Mouse (Mus musculus): Measurements from ENCODE around the gene Nfam1. TPM values are rescaled to one million over a fixed set of nuclear protein-coding genes. Genes with fewer than 3 reads are reported as not detected.

Nfam1 gene
- total and polyA plus RNA-seq, 3 experiments = 0.04 to 0.81 (median 0.20) TPM

- Histone ChIP-seq H3K36me3 (replicated peaks in 1 of 2; ENCODE audit: control insufficient read depth in 1 of 2, insufficient read depth in 1 of 2, low read length in 1 of 2) (no peaks in the 10 kb centered on the region), H3K79me2 (replicated peaks; ENCODE audit: control insufficient read depth, extremely low read depth, insufficient read depth, poor library complexity, severe bottlenecking) (no peaks in the 10 kb centered on the region), H3K9me3 (replicated peaks; ENCODE audit: low read length) (no peaks in the 10 kb centered on the region), H3K27ac (ENCODE audit: insufficient read depth, low read depth) (no peak overlapping the region), H3K4me3 (replicated peaks in 1 of 3; ENCODE audit: low read depth in 2 of 3, low read length in 2 of 3, poor library complexity in 1 of 3) (no peak overlapping the region), H3K9ac (ENCODE audit: insufficient read depth, low read depth) (no peak overlapping the region), H3K4me1 (ENCODE audit: control insufficient read depth in 1 of 2, insufficient read depth in 2 of 2) (peaks cover 0 to 64% of the 10 kb centered on the region in 2 experiments; a peak in 2 of 4 replicates), H3K27me3 (replicated peaks) (no peaks in the 10 kb centered on the region), H3K4me2 (ENCODE audit: insufficient read depth, low read depth, poor library complexity, severe bottlenecking) (no peak overlapping the region)
- TF ChIP-seq TBP (conservative IDR thresholded peaks at IDR 0.05; ENCODE audit: low read depth, low read length) = no peak
- no peak for TF ChIP-seq MXI1 (IDR thresholded peaks at IDR 0.05; ENCODE audit: low read depth, low read length)
- TF ChIP-seq HCFC1 (IDR thresholded peaks at IDR 0.05; ENCODE audit: low read depth, low read length) = no peak
- TF ChIP-seq E2F4 (IDR thresholded peaks at IDR 0.05; ENCODE audit: insufficient replicate concordance, low read depth, low read length) = no peak
- no peak for TF ChIP-seq CTCF (conservative IDR thresholded peaks at IDR 0.05 in 1 of 2, IDR thresholded peaks at IDR 0.05 in 1 of 2; ENCODE audit: low read depth in 2 of 2, low read length in 2 of 2)
- no peak for TF ChIP-seq ZC3H11A (IDR thresholded peaks at IDR 0.05; ENCODE audit: low read depth, low read length)
- no peak for TF ChIP-seq MAX (IDR thresholded peaks at IDR 0.05; ENCODE audit: low read length)
- TF ChIP-seq ETS1 (conservative IDR thresholded peaks at IDR 0.05; ENCODE audit: low read depth, low read length) = no peak
- TF ChIP-seq RAD21 (IDR thresholded peaks at IDR 0.05; ENCODE audit: low read depth, low read length) = no peak
- TF ChIP-seq TCF12 (IDR thresholded peaks at IDR 0.05; ENCODE audit: low read depth, low read length) = no peak
- TF ChIP-seq USF1 (IDR thresholded peaks at IDR 0.05; ENCODE audit: low read depth, low read length) = no peak
- no peak for TF ChIP-seq ZNF384 (IDR thresholded peaks at IDR 0.05; ENCODE audit: low read depth, low read length)
- TF ChIP-seq MYC (IDR thresholded peaks at IDR 0.05; ENCODE audit: low read depth, low read length) = no peak
- TF ChIP-seq PAX5 (IDR thresholded peaks at IDR 0.05; ENCODE audit: low read length) = no peak
- no peak for TF ChIP-seq RCOR1 (conservative IDR thresholded peaks at IDR 0.05; ENCODE audit: low read depth, low read length)
- dilution Hi-C loops (cut with MboI; ENCODE audit: extremely low pct_ligation_motif_present, extremely low pct_unique_long_range_greater_than_20kb, low sequenced_read_pairs) (no loop called here), in situ Hi-C loops (cut with MboI; ENCODE audit: low pct_ligation_motif_present, low pct_unique_long_range_greater_than_20kb, low sequenced_read_pairs) (no loop called here)
- no peak for DNase-seq (ENCODE audit: extremely low read depth)
Measured at GRCm38 (mm10) chr15:82981676-82982520, 51.2 kb downstream of the Nfam1 start.

- no peaks in the 10 kb centered on the region for H3K79me2 ChIP-seq (replicated peaks; ENCODE audit: control insufficient read depth, extremely low read depth, insufficient read depth, poor library complexity, severe bottlenecking)
- no peaks in the 10 kb centered on the region for H3K27me3 ChIP-seq (replicated peaks)
- dilution Hi-C loops (cut with MboI; ENCODE audit: extremely low pct_ligation_motif_present, extremely low pct_unique_long_range_greater_than_20kb, low sequenced_read_pairs) (no loop called here), in situ Hi-C loops (cut with MboI; ENCODE audit: low pct_ligation_motif_present, low pct_unique_long_range_greater_than_20kb, low sequenced_read_pairs) (no loop called here)
- H3K9me3 ChIP-seq (replicated peaks; ENCODE audit: low read length) = no peaks in the 10 kb centered on the region
- H3K4me1 ChIP-seq (ENCODE audit: control insufficient read depth in 1 of 2, insufficient read depth in 2 of 2) = peaks cover 9 to 80% of the 10 kb centered on the region in 2 experiments; a peak in 3 of 4 replicates
- no peak overlapping the region for H3K4me2 ChIP-seq (ENCODE audit: insufficient read depth, low read depth, poor library complexity, severe bottlenecking)
- H3K4me3 ChIP-seq (replicated peaks in 1 of 3; ENCODE audit: low read depth in 2 of 3, low read length in 2 of 3, poor library complexity in 1 of 3) = no peak overlapping the region
- H3K9ac ChIP-seq (ENCODE audit: insufficient read depth, low read depth) = no peak overlapping the region
- no peaks in the 10 kb centered on the region for H3K36me3 ChIP-seq (replicated peaks in 1 of 2; ENCODE audit: control insufficient read depth in 1 of 2, insufficient read depth in 1 of 2, low read length in 1 of 2)
- H3K27ac ChIP-seq (ENCODE audit: insufficient read depth, low read depth) = no peak overlapping the region
- DNase-seq (ENCODE audit: extremely low read depth) = no peak
- TF ChIP-seq BHLHE40 (IDR thresholded peaks at IDR 0.05; ENCODE audit: low read depth, low read length) = no peak
- no peak for TF ChIP-seq NELFE (IDR thresholded peaks at IDR 0.05; ENCODE audit: low read depth, low read length)
- no peak for TF ChIP-seq CTCF (conservative IDR thresholded peaks at IDR 0.05 in 1 of 2, IDR thresholded peaks at IDR 0.05 in 1 of 2; ENCODE audit: low read depth in 2 of 2, low read length in 2 of 2)
- no peak for TF ChIP-seq CHD1 (IDR thresholded peaks at IDR 0.05; ENCODE audit: low read depth, low read length)
- TF ChIP-seq GABPA (IDR thresholded peaks at IDR 0.05; ENCODE audit: insufficient replicate concordance, low read depth, low read length) = no peak
- no peak for TF ChIP-seq ZMIZ1 (IDR thresholded peaks at IDR 0.05; ENCODE audit: low read depth, low read length)
- TF ChIP-seq MXI1 (IDR thresholded peaks at IDR 0.05; ENCODE audit: low read depth, low read length) = no peak
- no peak for TF ChIP-seq ZNF384 (IDR thresholded peaks at IDR 0.05; ENCODE audit: low read depth, low read length)
Measured at GRCm38 (mm10) chr15:82979531-82979930, 53.6 kb downstream of the Nfam1 start.
